Mouse (Mus musculus) 416B (cell line): ENCODE results near the gene Vmn1r166.
"Not testable (repeated sequence)": the region's sequence is repeated elsewhere in the genome, so short reads cannot be mapped to it uniquely, and the experiment has no call there.

Experiments used
- DNase-seq: peaks from one replicate; pipeline ENCODE4 v3.0.0; 2011; ENCODE audit warnings: low read depth

Gene Vmn1r166

DNA sequence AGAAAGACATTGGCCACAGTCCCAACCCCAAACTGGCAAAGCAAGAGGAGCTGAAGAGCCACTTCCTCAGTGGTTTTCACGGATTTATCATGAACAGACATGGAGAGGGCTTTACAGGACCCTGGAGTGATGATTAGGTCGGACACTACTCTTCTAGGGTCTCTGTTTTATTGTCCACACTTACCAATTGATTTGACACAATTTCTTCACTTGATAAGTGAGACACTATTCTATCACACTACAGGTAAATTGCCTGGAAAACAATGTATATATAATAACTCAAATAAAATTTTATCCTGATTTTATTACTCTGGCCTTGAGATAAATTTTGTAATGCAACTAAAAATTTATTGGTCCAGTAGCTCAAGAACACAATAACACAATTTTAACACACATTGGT lies at the start of gene Vmn1r166:
TSS of gene Vmn1r166 (minus strand) at position 101 of the 400 bp plus-strand sequence.
- not testable (repeated sequence) for DNase-seq

DNA sequence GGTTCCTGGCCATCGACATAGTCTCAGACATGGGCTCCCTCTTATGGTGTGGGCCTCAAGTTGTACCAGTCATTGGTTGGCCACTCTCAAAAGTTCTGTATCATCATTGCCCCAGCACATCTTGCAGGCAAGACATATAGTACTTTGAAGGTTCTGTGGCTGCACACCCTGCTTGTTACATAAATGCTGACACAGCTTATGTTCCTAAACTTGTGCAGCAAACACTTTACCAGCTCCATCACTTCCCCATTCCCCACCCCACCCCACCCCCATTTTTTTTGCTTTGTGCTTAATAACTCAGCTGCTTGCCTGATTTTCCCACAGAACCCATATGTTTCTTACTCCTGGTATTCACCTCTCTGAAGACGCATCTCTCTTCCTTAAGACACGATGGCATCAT lies 49.4 kb upstream of the Vmn1r166 start, which contains the start of gene Nlrp4e:
TSS of gene Nlrp4e (plus strand) at position 301 of the 400 bp plus-strand sequence.
- DNase-seq: not testable (repeated sequence)

GRCm38 (mm10) chr7:23278800-23279199 lies 27.3 kb upstream of the Vmn1r166 start, which contains the start of gene Gm6902:
Gm6902 (minus strand) TSS chr7:23278900.
- not testable (repeated sequence) for DNase-seq

GRCm38 (mm10) chr7:23217032-23217431 lies 34.5 kb downstream of the Vmn1r166 start, which contains the start of gene Vmn1r165:
Vmn1r165 (plus strand) TSS chr7:23217332.
- not testable (repeated sequence) for DNase-seq
